Mouse (Mus musculus): ENCODE measurements around the gene Id2. TPM values are rescaled to one million over a fixed set of nuclear protein-coding genes. Genes with fewer than 3 reads are reported as not detected.
A peak's percentile ranks its signal among the peaks of the same experiment; 100 is the strongest.

Id2 gene
- polyA plus RNA-seq, 1 experiment from 2014 or later, result 296 TPM

DNA sequence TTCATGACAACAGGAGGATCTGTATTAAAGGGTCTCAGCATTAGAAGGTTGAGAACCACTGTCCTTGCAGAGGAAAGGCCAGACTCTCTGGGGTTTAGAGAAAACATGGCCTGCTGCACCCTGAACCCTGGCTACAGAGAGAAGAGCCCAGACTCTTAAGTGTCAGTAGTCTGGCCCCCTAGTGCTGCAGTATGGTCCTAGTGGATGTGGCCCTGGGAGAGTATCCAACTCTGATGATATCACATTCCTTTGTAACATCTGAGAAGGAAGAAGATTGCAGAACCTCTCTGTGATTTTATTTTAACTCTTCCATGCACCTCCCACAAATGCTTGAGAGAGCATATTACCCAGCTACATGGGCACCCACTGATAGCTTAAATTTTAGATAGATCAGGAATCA, 7.6 kb upstream of the Id2 start:
- no peak overlapping the region for H3K27ac ChIP-seq (replicated peaks)
- peaks cover 21% of the 10 kb centered on the region for H3K4me1 ChIP-seq
- H3K9ac ChIP-seq, result no peak overlapping the region
- no peaks in the 10 kb centered on the region for H3K27me3 ChIP-seq
- ATAC-seq (ENCODE audit: insufficient number of reproducible peaks, low FRiP score, low TSS enrichment, low read depth), result no peak
- no peak overlapping the region for H3K4me3 ChIP-seq (replicated peaks)
- no peak overlapping the region for H3K4me2 ChIP-seq (replicated peaks)
- H3K9me3 ChIP-seq (replicated peaks), result no peaks in the 10 kb centered on the region
- H3K36me3 ChIP-seq, result no peaks in the 10 kb centered on the region

- Histone ChIP-seq H3K27me3 (no peaks in the 10 kb centered on the region), H3K36me3 (no peaks in the 10 kb centered on the region), H3K9me3 (replicated peaks) (no peaks in the 10 kb centered on the region), H3K27ac (replicated peaks) (no peak overlapping the region), H3K4me2 (replicated peaks) (no peak overlapping the region), H3K4me3 (replicated peaks) (no peak overlapping the region), H3K4me1 (peaks cover 26% of the 10 kb centered on the region), H3K9ac (no peak overlapping the region)
- no peak for ATAC-seq (ENCODE audit: insufficient number of reproducible peaks, low FRiP score, low TSS enrichment, low read depth)
- 68% methylated on average over 6 of the region's 6 CpGs for WGBS
Observed at GRCm38 (mm10) chr12:25103911-25104310, 7.0 kb upstream of the Id2 start.

DNA sequence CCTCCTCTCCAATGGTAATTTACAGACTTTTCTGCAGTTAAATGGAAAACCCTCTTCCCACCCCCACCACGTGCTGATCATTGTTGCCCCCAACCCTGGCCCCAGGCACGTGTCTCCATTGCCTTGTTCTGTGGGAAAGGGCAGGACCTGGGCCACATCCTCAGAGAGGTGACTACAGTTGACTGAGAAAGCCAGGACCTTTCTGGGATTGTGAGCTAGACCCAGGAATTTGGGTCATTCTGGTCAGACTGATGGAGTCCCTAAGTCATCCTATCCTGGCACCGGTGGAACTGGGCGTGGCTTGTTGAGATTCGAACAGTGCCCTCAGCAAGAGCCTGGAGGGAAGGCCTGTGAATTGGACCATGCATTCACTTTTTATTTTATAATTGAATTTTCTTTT, 4.4 kb upstream of the Id2 start:
- WGBS, result 13% methylated on average over 5 of the region's 5 CpGs
- ATAC-seq (ENCODE audit: insufficient number of reproducible peaks, low FRiP score, low TSS enrichment, low read depth), result no peak
- Histone ChIP-seq H3K27me3 (no peaks in the 10 kb centered on the region), H3K4me3 (replicated peaks) (peak overlapping the region; percentile 80; the same call in 1 of the 2 replicates), H3K9me3 (replicated peaks) (no peaks in the 10 kb centered on the region), H3K27ac (replicated peaks) (peak overlapping the region; percentile 98), H3K36me3 (no peaks in the 10 kb centered on the region), H3K4me1 (peaks cover 41% of the 10 kb centered on the region), H3K9ac (no peak overlapping the region), H3K4me2 (replicated peaks) (peak overlapping the region; percentile 92)

GRCm38 (mm10) chr12:25100411-25101217, 3.7 kb upstream of the Id2 start:
- no peaks in the 10 kb centered on the region for H3K27me3 ChIP-seq
- H3K4me3 ChIP-seq (replicated peaks), result peak overlapping the region; percentile 80
- peaks cover 42% of the 10 kb centered on the region for H3K4me1 ChIP-seq
- ATAC-seq (ENCODE audit: insufficient number of reproducible peaks, low FRiP score, low TSS enrichment, low read depth), result peak; percentile 8; the same call in 1 of the 2 replicates
- H3K36me3 ChIP-seq, result no peaks in the 10 kb centered on the region
- no peaks in the 10 kb centered on the region for H3K9me3 ChIP-seq (replicated peaks)
- under 1% methylated on average over 56 of the region's 59 CpGs for WGBS
- peak overlapping the region; percentile 51 for H3K9ac ChIP-seq
- H3K4me2 ChIP-seq (replicated peaks), result peak overlapping the region; percentile 92
- H3K27ac ChIP-seq (replicated peaks), result peak overlapping the region; percentile 98

DNA sequence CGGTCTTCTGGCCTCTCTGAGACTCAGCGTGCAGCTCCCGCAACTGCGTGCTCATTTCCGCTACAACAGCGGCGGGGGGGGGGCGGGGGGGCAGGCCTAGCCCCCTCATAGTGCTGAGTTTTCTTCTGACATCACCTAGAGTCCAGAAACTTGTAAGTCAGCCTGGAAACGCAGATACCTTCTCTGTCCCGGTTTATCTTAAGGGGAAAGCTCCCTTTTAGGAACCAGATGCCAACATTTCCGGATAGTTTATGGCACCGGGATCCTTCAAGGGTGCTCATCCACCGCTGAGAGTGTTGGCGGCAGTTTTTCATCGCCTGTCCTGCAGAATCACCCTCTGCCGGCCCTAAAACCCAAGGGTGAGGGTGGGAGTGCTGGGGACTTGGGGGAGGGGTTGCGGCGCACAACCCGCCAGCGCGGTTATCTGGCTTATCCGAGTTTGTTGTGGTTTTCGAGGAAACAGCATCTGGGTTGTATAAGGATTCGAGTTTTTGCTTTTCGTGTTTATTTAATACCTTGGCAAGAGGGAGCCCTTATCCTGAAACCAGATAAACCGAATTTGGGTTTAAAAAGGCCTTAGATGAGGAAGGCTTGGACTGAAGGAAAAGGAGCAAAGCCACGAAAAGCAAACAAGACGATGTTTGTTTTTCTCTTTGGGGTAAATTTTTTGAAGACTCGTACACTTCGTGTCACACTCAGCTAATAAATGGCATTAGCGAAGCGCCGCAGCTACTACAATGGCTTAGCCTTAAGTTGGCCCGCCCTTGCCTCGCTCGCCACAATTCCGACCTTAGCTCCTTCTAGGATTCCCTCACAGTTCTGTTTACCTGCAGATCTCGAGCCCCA, 2.8 kb upstream of the Id2 start:
- Histone ChIP-seq H3K4me1 (peaks cover 42% of the 10 kb centered on the region), H3K9me3 (replicated peaks) (no peaks in the 10 kb centered on the region), H3K9ac (peak overlapping the region; percentile 51), H3K36me3 (no peaks in the 10 kb centered on the region), H3K27ac (replicated peaks) (peak overlapping the region; percentile 98), H3K27me3 (no peaks in the 10 kb centered on the region), H3K4me2 (replicated peaks) (peak overlapping the region; percentile 92), H3K4me3 (replicated peaks) (peak overlapping the region; percentile 80)
- WGBS, result under 1% methylated on average over 38 of the region's 38 CpGs
- ATAC-seq (ENCODE audit: insufficient number of reproducible peaks, low FRiP score, low TSS enrichment, low read depth), result no peak

- under 1% methylated on average over 9 of the region's 9 CpGs for WGBS
- Histone ChIP-seq H3K9me3 (replicated peaks) (no peaks in the 10 kb centered on the region), H3K36me3 (no peaks in the 10 kb centered on the region)
Observed at GRCm38 (mm10) chr12:25099313-25099562, 2.3 kb upstream of the Id2 start.

GRCm38 (mm10) chr12:25098561-25099312, 1.8 kb upstream of the Id2 start:
- H3K36me3 ChIP-seq, result no peaks in the 10 kb centered on the region
- H3K4me2 ChIP-seq (replicated peaks), result peak overlapping the region; percentile 92
- H3K27ac ChIP-seq (replicated peaks), result peak overlapping the region; percentile 98
- H3K4me3 ChIP-seq (replicated peaks), result peak overlapping the region; percentile 80
- peak; percentile 81 for ATAC-seq (ENCODE audit: insufficient number of reproducible peaks, low FRiP score, low TSS enrichment, low read depth)
- under 1% methylated on average over 60 of the region's 61 CpGs for WGBS
- no peaks in the 10 kb centered on the region for H3K9me3 ChIP-seq (replicated peaks)
- H3K27me3 ChIP-seq, result no peaks in the 10 kb centered on the region
- peaks cover 39% of the 10 kb centered on the region for H3K4me1 ChIP-seq
- H3K9ac ChIP-seq, result peak overlapping the region; percentile 51; the same call in 1 of the 2 replicates

More at GRCm38 (mm10) chr12:25099313-25099562, 2.3 kb upstream of the Id2 start:
- Histone ChIP-seq H3K4me1 (peaks cover 42% of the 10 kb centered on the region), H3K27me3 (no peaks in the 10 kb centered on the region), H3K27ac (replicated peaks) (peak overlapping the region; percentile 98), H3K9ac (peak overlapping the region; percentile 51), H3K4me3 (replicated peaks) (peak overlapping the region; percentile 80), H3K4me2 (replicated peaks) (peak overlapping the region; percentile 92)
- ATAC-seq (ENCODE audit: insufficient number of reproducible peaks, low FRiP score, low TSS enrichment, low read depth), result no peak

DNA sequence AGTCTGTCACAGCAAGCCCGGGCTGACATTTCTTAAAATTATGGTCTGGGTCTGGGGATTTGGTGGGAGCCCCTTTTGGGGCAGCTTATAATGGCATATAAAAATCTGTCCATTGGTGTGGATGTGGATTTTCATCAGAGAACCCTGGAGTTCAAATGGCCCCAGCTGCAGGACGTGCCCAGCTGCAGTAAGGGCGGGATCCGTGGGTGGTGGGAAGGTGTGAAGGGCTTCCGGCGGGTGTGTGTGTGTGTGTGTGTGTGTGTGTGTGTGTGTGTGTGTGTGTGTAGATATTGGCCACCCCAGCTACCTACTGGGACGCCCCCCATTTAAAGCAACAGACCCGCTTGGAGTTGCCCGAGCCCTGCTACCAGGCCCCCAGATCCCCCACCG, 1.2 kb upstream of the Id2 start:
- 2% methylated on average over 10 of the region's 10 CpGs for WGBS
- ATAC-seq (ENCODE audit: insufficient number of reproducible peaks, low FRiP score, low TSS enrichment, low read depth), result no peak

DNA sequence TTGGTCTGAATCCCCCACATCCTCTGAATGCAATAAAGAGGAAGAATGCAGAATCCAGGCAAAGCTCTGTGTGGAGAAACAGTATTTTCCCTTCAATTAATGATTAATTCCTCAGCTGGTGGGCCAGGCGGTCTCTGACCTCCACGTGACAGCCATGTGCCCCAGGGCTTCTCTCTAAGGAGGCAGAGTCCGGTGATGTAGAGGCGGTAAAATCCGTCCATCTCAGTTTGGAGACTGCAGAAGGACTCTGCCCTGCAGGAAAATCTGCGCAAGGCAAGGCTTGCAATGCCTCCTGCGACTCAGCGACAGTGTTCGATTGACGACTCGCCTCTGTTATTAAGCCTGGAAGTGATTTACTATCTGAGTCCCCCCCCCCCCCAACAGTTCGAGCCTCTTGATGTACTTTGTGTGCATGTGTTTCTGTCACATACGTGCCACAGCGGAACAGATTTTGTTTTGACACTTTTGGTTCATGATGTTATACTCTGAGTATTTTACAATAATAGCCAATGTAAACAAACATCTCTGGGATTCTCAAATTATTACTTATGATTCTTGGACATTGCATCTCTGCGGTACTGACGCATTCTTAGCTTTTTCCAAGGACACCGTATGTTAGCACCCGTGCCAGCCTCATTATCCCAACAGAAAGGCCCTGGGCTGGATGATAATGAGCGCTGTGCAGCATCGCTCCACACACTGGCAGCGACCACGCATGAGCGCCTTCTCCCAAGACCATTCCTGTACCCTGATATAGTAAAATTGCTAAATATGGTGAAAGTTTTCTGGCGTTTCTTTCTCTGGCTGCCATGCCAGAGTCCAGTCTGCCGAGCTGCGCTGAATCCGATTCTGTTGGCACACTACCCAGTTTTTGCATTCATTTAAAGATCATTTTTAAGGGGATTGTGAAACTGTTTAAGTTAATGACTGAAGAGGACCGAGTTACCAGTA, 545 bp upstream of the Id2 start:
- no peaks in the 10 kb centered on the region for H3K27me3 ChIP-seq
- no peak for ATAC-seq (ENCODE audit: insufficient number of reproducible peaks, low FRiP score, low TSS enrichment, low read depth)
- H3K36me3 ChIP-seq, result no peaks in the 10 kb centered on the region
- H3K9me3 ChIP-seq (replicated peaks), result no peaks in the 10 kb centered on the region
- peak overlapping the region; percentile 92 for H3K4me2 ChIP-seq (replicated peaks)
- WGBS, result 3% methylated on average over 28 of the region's 28 CpGs
- H3K4me3 ChIP-seq (replicated peaks), result peak overlapping the region; percentile 80
- peaks cover 48% of the 10 kb centered on the region for H3K4me1 ChIP-seq
- H3K9ac ChIP-seq, result peak overlapping the region; percentile 10; the same call in 1 of the 2 replicates
- H3K27ac ChIP-seq (replicated peaks), result peak overlapping the region; percentile 98

More for the DNA sequence above, 1.2 kb upstream of the Id2 start:
- no peaks in the 10 kb centered on the region for H3K27me3 ChIP-seq
- H3K9me3 ChIP-seq (replicated peaks), result no peaks in the 10 kb centered on the region
- H3K4me2 ChIP-seq (replicated peaks), result peak overlapping the region; percentile 92
- H3K4me1 ChIP-seq, result peaks cover 41% of the 10 kb centered on the region
- H3K36me3 ChIP-seq, result no peaks in the 10 kb centered on the region
- H3K9ac ChIP-seq, result peak overlapping the region; percentile 51; the same call in 1 of the 2 replicates
- H3K27ac ChIP-seq (replicated peaks), result peak overlapping the region; percentile 98
- peak overlapping the region; percentile 80 for H3K4me3 ChIP-seq (replicated peaks)

GRCm38 (mm10) chr12:25096640-25097051, 294 bp downstream of the Id2 start:
- Histone ChIP-seq H3K9me3 (replicated peaks) (no peaks in the 10 kb centered on the region), H3K36me3 (no peaks in the 10 kb centered on the region), H3K4me1 (peaks cover 48% of the 10 kb centered on the region), H3K4me3 (replicated peaks) (peak overlapping the region; percentile 80), H3K9ac (peak overlapping the region; percentile 51), H3K27ac (replicated peaks) (peak overlapping the region; percentile 98), H3K27me3 (no peaks in the 10 kb centered on the region), H3K4me2 (replicated peaks) (peak overlapping the region; percentile 92)
- no peak for ATAC-seq (ENCODE audit: insufficient number of reproducible peaks, low FRiP score, low TSS enrichment, low read depth)
- WGBS, result 2% methylated on average over 15 of the region's 15 CpGs
